Comparison of ENCODE assay signal across 7 mouse cellular contexts in genomic region chr7:67013211-67013895, GRCm38 (mm10).
A peak's percentile ranks its signal among the peaks of the same experiment; 100 is the strongest.
DNase-seq lines count a peak whose midpoint lies in the region.

No protein-coding gene starts in this region.

- DNase-seq in adrenal gland, adult 2 months, result peak; percentile 73
- DNase-seq in adrenal gland, postnatal 36 days, result peak; percentile 43 to 62
- DNase-seq in gastrocnemius, postnatal 10 days, result peak; percentile 37
- peak; percentile 55 for DNase-seq in heart, postnatal 4 days
- no peak for DNase-seq in c-Kit-positive CD71-positive TER-119-positive erythroid progenitor cells, embryonic 14.5 days (ENCODE audit: low spot score)
- DNase-seq in left cerebral cortex, adult 8-10 months (ENCODE audit: low spot score in 2 of 2), result no peak
- DNase-seq in kidney, postnatal 36 days, result no peak

Comparison
In these comparisons a context has a peak if more than half of its experiments do, and no peak if none do; other contexts are left out.
1. DNase-seq: peak in adrenal gland, adult 2 months (single experiment), adrenal gland, postnatal 36 days (2 of 2), gastrocnemius, postnatal 10 days (single experiment) and heart, postnatal 4 days (single experiment); none in c-Kit-positive CD71-positive TER-119-positive erythroid progenitor cells, embryonic 14.5 days (single experiment), left cerebral cortex, adult 8-10 months (0 of 2) and kidney, postnatal 36 days (0 of 2).